Mouse (Mus musculus): Measurements from ENCODE around the gene Ccl3.

Ccl3 gene

DNA sequence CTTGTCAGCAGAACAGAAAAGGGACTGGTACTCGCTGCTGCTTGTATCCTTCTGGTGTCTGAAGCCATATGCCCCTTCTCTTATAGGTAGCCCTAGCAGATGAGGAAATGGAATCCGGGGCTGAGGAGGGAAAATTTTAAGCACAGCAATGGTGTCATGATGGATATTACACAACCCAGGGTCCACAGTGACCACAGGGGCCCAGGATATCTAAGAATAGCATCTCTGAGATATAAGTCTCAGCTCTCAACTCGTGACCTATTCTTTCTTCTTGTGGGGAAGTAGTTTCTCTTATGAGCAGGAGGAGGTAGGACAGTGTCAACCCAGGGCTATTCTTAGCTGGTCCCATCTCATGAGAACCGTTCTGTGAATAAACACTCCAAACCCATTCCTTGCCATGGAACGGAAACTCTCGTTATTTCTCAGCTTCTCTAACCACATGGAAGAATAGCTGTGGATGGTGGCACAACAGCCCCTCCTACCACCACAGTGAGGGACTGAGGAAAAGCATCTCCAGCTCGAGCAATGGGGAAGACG, at the start of gene Ccl3:
Gene Ccl3 (minus strand): TSS at position 51 of the 537 bp plus-strand sequence.
- DNase-seq, result peak; percentile 94

DNA sequence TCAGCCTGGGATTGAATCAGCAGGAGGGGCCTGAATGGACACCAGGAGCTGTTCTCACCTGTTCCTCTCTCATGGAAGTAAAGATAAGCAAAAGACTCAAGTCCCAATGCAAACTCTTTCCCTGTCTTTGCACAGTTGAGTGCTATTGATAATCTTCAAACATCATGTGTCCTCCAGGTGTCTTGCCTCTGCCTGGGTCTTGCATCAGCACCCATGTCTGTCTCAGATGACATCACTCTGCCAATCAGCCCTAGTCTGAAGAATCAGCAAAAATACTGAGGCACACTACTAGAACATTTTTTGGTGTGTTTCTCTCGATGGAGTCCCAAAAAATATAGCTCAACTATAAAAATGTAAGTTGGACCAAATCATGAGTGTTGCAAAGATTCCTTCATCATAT, 42.9 kb upstream of the Ccl3 start:
- DNase-seq, result peak; percentile 24

DNA sequence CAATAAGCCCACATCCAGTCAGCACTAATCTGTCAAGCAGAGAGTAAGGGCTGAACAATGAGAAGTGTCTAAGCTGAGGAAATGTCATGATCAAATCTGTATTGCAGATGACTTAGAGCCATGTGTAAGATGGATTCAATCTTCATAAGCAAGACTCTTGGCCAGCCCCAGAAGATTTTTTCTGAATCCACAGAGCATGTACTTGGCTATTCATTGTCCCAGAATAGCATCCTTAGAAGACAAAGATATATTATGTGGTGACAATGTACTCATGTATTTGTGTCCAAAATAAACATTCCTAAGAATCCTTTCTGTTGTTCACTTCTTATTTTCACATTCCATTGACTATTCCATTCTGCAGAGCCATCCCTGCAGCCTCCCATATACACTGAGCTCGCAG, 40.8 kb upstream of the Ccl3 start:
- DNase-seq, result no peak

DNA sequence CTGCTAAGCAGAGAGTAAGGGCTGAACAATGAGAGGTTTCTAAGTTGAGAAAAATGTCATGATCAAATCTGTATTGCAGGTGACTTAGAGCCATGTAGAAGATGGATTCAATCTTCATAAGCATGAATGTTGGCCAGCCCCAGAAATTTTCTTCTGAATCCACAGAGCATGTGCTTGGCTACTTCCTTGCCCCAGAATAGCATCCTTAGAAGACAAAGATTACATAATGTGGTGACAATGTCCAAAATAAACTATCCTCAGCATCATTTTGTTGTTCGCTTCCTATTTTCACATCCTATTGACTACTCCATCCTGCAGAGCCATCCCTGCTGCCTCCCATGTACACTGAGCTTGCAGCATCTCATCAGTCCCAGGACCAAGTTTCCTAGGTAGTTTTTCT, 26.5 kb upstream of the Ccl3 start:
- no peak for DNase-seq

DNA sequence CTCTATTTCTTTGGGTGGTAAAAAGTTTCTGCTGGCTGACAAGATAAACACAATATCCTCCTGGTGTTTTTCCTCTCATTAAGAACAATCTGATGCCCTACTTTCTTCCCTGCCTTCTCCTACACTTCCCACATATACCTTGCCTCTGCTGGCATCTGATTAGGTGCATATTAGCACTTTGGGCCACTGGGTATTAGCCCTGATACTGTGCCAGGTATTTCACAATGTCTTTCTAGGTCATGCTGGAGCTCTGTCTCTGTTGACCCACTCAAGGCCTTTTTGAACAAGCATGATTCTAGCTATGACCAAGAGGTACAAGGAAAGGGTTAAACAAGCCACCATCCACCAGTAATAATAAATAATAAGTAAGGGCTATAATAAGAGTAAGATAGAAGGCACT, 22.6 kb upstream of the Ccl3 start:
- DNase-seq, result no peak

DNA sequence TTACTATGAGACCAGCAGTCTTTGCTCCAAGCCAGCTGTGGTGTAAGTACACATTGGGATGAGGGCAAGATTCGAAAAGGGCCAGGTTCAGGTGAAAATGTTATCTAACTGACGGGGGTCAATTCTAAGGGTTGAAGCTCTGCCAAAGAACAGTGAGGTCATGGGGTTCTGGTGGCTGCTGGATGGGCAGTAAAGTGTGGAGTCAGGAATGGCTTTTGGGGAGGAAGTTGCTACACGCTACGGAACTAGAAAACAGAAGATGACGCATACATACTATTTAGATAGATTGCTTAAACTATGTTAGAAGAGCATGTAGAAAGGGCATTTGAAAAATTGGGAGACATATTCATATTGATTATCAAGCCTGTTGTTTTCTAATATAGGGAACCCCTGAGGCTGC, 14.4 kb upstream of the Ccl3 start:
- DNase-seq, result peak; percentile 89

DNA sequence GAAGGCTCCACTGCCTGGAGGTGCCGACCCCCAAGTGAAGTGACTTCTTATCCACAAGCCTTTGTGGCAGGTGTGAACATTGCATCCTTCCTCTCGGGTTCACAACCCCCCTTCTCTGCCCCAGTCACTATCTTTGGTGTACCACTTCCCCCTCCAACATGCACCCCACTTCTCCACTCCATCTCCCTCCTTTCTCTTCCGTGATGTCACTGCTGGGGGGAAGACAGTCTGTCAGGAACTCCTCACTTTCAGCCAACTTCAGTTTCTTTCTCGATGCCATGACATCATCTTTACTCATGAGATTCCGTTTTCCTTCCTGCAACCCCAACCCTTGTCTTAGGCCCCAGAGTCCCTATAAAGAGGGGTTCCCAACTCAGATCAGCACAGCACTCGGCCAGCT, 13.0 kb upstream of the Ccl3 start, which contains the start of gene Ccl4:
Gene Ccl4 (plus strand): TSS at position 381 of the 400 bp plus-strand sequence.
- peak; percentile 92 for DNase-seq

DNA sequence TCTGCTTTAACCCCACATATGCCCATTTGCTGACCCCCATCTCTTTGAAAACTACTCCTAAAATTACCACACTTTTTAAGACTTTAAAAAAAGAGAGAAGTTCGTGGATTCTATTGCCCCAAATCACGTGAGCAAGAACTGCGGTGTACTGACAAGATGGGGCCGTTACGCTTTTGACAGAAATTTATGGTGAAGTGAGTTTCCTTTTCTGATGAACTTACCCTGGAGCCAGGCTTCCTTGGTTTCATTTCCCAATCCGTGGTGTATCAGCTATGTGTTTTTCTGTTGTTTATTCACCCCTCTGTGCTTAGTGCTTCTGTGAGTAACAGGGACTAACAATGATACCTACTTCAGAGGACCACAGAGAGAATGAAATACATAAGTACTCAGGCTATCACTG, 9.6 kb upstream of the Ccl3 start:
- no peak for DNase-seq

DNA sequence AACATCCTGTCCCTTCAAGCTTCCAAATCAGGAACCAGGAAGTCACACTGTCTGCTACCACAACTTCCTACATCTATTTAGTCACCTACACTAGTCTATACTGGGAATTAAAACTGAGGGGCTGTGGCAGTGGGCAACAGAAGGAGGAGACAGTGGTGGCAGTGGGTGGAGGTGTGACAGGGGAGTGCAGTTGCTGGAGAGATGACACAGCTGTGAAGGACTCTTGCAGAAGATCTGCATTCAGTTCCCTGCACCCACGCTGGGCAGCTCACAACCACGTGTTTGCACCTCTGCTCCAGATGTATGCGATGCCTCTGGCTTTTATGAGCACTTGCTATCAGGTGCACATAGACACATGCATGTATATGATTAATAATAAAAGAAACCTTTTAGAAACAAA, 8.4 kb upstream of the Ccl3 start:
- DNase-seq, result no peak

DNA sequence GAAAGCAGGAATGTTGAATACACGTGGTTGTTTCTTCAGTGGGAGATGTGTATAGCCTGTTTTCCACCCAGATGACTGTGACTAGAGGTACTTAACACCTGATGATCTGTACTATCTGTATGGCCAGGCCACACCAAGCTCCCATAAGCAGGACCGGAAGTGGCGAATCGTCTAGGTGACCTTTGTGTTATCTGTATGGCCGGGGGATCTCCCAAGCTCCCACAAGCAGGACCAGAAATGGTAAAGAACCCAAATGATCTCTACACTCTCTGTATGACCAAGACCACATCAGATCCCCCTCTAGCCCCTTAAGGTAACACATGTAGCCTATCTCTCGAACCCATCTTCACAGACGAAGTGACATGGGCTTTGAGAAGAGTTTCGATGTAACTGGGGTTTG, 5.5 kb upstream of the Ccl3 start:
- no peak for DNase-seq

DNA sequence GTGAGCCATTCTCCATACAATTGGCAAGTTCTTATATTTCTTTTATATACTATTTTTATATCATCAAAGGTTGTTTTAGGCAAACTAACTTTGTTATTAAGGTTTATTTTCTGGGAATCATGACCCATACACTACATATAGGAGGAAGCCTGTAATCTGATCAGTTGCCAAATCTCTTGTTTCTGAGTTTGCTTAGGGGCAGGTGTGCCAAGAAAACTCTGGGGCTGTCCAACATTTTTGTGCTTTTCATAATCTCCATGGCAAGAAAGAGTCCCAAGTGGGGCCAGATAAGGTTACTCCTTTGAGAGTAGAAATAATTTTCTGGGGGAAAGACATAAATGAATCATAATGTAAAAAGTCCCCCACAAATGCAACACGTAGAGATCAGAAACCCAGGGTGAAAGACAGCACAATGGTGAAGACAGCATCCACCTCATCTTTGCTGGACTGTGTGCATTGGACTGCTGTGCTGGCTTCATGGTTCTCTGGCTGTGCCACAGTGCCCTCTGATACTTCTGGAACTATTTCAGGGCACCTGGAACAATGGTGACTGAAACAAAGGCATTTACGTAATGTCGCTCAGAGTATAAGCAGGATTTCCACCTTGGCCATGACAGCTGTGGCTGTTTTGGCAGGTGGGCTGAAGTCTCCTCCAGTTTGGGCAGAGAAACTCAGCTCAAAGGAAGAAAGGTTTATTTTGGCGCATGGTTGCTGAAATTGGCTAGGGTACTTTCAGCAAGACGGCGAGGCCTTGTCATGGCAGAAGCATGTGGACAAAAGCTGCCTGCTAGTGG, 2.6 kb downstream of the Ccl3 start:
- DNase-seq, result peak; percentile 76

DNA sequence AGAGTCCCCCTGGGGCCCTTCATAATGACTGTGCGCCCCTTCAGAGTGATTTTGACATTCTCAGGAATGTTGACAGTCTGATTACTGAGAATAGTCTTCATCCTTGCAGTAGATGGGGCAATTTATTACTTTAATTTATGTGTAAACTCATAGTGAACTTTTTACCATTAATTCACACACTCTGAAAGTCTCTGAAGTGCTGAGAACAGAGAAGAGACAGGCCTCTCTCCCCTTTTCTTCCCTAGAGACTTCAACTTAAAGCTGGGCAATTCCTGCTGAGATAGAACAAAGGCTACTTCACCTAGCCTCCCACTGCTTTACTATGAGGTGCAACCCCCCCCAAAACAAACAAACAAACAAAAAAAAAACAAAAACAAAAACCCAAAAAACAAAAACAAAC, 3.6 kb downstream of the Ccl3 start, which contains the start of gene Rpl9-ps1:
Gene Rpl9-ps1 (minus strand): TSS at position 101 of the 400 bp plus-strand sequence.
- DNase-seq, result no peak

DNA sequence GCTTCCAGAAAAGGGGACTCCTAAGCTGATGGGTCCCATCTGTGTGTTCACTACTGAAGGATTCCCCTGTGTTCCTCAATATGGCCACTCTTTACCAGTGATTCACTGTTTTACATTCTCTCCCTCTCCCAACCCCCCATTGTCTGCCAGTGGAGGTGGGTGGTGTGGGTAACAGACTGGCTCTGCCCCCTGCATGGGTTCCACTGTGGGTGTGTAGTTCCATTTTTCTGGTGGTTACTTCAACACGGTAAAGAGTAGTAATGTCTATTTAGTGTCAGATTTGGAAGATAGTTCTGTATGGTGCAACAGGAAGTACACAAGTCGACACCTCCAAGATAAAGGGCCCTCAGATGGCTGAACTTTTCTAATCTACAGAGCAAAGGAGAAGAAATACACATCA, 7.9 kb downstream of the Ccl3 start:
- DNase-seq, result peak; percentile 67

DNA sequence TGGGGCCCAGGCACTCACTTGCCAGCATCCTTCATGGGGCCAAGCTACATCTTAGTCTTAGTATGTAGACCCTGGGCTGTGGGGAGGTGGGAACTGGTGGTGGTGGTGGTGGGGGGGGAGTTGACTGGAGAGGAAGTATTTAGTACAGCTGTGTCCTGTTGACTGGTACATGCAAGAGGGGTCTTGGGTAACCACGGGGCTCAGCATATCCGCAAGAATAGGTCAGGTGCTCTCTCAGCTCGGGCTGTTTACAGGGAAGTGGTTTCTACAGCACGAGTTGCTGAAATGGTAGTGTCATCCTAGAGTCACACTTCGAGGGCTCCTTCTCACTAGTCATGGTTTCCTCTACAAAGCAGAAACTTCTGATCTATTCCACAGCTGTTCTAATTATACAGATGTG, 9.0 kb downstream of the Ccl3 start:
- peak; percentile 94 for DNase-seq

DNA sequence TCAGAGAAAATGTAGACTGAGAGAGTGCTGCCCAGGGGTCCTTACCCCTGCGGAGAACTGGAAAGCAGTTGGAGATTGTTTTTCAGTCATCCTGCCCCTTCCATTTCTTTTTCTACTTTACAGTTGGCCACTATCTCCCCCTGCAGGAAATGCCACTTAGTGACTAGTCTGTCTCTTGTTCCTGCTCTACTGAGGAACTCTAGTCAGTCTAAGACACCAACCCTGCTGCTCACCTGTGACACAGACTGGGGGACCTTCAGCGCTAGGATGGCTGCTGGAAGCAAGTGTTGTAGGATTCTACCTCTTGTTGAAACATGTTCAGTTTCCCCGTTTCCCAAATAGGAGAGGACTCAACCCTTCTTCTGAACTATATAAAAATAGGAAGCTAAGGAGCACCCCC, 9.6 kb downstream of the Ccl3 start:
- DNase-seq, result peak; percentile 73

DNA sequence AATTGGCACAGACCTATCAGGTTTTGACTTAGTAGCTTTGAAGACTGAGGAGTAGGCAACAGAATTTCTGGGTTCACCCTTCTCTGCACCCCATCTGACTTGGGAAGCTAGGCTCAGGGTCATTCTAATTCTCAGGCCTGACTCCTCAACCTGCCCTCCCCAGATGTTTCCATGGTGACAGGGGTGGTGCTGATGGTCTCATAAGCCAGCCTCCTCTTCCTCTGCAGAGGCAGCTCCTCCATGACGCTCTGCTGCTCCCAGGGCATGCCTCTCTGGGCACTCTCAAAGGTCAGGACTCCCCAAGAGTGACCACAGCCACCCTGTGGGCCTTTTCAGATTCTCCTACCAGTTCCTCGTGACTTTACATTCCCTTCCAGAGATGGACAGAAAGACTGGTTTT, 10.2 kb downstream of the Ccl3 start:
- DNase-seq, result peak; percentile 86

DNA sequence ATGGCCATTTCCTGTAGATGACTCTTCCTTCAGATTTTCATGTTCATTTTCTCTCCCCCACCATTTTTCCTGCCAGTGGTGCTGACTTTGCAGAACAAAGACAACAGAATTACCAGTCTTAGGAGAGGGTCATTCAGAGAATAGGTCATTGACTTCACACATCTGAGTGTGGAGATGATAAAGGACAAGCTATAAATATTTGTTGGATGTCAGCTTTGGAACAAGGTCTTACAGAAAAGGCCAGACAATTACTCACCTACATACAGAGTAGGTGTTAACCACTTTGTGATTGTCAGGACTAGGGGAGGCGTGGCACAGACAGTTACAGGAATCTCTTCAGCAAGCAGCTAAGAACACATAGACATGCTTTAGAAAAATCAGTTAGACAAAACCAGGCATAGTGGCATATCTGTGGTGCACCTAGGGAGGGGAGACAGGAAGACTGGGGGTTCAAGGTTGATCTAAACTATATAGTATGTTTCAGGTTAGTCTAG, 12.4 kb downstream of the Ccl3 start:
- DNase-seq, result peak; percentile 73

DNA sequence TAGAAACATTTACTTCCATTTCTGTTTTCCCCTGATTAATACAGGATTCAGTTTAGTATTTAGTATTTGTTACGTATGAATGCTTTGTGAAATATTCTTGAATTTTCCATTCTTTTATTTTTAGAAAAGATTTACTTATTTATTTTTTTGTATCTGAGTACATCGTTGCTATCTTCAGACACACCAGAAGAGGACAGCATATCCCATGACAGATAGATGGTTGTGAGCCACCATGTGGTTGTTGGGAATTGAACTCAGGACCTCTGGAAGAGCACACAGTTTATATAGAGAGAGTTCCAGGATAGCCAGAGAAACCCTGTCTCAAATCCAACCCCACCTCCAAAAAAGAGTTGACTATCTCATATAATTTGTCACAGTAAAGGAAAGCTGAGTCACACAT, 14.3 kb downstream of the Ccl3 start:
- DNase-seq, result no peak

DNA sequence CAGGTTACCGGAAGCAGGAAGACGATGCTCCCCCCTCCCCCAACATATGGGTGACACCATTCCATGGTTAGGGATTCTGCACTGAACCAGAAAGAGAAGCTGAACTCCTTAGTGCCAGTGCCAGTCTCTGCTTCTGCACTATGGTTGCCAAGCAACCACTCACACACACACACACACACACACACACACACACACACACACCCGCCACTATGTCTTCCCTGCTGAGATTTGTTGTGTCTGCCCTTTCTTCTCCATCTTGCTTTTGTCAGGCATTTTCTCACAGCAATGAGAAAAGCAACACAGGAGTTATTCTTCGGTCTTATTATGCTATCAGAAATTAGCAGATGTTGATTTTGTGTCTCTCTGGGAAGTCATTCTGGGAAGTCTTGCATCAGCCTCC, 14.7 kb downstream of the Ccl3 start:
- DNase-seq, result no peak

DNA sequence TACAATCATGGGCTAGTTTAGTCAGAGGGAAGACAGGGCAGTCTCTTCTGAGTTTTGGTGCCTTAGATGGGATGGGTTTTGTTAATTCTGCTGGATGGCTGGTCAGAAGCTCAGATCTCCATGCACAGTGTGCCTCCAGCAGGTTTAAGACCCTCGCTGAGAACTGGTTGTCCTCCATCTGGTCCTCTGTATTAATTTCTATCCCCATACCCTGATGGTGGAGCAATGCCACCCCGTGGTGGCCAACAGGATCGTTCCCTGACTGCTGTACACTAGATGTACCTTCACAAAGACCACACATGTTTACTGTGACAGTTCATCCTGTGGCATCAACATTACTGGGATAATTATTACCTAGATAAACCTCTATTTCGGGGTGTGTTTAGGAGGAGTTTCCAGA, 16.4 kb downstream of the Ccl3 start:
- DNase-seq, result no peak

DNA sequence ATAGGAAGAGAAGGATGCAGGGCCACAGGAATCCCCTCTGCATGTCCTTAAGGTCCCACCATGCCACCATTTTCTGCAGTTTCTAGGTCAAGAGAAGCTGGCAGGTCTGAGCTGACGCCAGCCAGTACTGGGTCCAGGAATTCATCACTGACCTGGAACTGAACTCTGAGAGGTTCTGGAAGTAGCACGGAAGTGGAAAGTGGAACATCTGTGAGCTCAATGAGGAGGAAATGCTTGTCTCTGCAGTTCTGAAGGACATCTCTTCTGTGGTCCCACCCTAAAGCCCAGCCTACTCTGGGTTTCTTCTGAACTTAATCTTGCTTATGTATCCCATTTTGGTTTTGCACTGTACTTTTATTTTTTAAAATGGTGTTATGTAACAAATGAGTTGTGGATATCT, 18.1 kb downstream of the Ccl3 start:
- DNase-seq, result peak; percentile 94

DNA sequence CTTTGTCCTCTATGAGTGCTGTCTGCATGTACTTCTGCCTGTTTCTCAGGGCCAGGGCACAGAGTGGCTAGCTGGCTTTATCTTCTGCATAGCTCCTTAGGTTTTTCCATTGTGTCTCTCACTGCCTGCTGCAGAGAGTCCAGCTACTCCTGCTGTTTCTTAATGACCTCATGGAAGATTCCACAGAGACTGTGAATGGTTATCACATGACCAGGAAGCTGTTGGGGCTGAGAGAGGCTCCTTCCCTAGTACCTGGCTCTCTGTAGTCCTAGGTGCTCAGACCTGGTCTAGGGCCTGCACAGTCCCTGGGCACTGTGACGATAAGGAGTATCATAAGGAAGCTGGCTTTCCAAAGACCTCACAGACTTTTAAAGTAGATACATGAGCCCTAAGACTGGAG, 18.5 kb downstream of the Ccl3 start:
- no peak for DNase-seq

DNA sequence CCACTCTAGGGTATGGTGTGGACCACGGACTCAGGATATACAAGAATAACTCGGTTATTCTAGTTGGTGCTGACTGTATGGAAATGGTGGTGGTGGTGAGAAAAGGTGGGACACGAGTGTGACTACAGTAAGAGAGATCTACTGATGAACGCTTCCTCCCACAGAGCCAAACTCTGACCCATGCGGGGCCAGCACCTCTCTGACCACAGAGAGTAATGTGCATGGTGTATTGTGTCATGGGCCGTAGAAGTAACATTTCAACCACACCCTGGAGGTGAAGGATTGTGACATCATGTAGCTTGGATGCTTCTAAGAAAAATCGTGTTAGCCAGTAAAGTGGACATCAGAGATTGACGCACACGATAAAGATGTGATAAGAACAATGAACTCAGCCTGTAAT, 20.3 kb downstream of the Ccl3 start:
- no peak for DNase-seq

DNA sequence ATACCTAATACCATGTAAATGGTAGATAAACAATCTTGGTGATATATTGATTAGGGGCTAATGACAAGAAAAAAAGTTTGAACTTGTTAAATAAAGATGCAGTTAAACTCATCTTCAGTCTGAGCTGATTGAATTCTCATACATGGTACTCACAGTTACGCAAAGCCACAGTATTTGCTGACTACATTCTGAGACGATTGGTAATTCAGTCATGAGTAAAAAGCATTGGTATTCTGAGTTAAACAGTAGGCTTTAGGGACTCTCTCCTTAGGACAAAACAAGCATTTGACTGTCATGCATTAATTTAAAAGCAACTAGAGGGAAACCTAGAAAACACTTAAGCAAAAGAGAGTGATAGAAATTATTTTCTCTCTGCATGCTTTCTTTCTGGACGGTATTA, 25.6 kb downstream of the Ccl3 start:
- DNase-seq, result no peak

DNA sequence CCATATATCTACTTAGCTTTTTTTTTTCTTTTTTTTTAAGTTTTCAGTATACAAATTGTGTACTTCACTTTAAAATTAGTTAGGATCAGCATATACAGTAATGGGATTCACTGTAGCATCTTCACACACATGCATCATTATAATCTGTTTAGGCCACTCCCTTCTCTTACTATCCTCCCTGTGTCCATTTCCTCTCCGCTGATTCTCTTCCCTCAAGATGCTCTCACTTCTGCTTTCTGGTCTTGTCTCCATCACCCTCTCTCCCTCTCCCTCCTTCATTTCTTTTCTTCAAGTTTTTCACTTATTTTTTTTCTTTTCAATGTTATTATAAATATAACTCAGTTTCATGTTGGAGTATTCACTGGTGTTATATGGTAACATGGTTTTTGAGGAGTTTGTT, 30.1 kb downstream of the Ccl3 start:
- no peak for DNase-seq
